Mouse (Mus musculus) liver, embryonic 14.5 days (tissue): Measurements from ENCODE around the gene Lbx1.

Experiments
- CTCF ChIP-seq: IDR thresholded peaks from 2 replicates; pipeline ENCODE4 v1.5.1; 2016; ENCODE audit warnings: antibody characterized with exemption, low read depth, control low read depth
- EP300 ChIP-seq: IDR thresholded peaks from 2 replicates; pipeline ENCODE4 v1.6.1; 2016; ENCODE audit warnings: antibody characterized with exemption, low read depth

GRCm38 (mm10) chr19:45276196-45276595 is 40.6 kb upstream of the Lbx1 start:
- TF ChIP-seq CTCF (no peak), EP300 (no peak)
